Mouse (Mus musculus) hindbrain, embryonic 11.5 days (tissue): ENCODE measurements around the gene Pop5. TPM values are rescaled to one million over a fixed set of nuclear protein-coding genes. Genes with fewer than 3 reads are reported as not detected.
A peak's percentile ranks its signal among the peaks of the same experiment; 100 is the strongest.

Experiments used
- ATAC-seq: fragments of 200-750 bp; cut with Nextera tagmentation; 2 replicates; pipeline ENCODE4 v1.8.0; 2017; ENCODE audit warnings: mild to moderate bottlenecking, moderate TSS enrichment, moderate library complexity; ENCODE audit not compliant: low FRiP score
- DNase-seq: peaks from one replicate; pipeline ENCODE4 v3.0.0-alpha.2; 2015; ENCODE audit warnings: low spot score
- H3K27ac ChIP-seq: fragments of 300-500 bp; sonication (generic); 2 replicates; pipeline ENCODE4 v1.5.1; 2014; ENCODE audit warnings: mild to moderate bottlenecking, low read depth, low read length
- H3K27me3 ChIP-seq: fragments of 300-500 bp; sonication (generic); 2 replicates; pipeline ENCODE4 v1.6.1; 2014; ENCODE audit warnings: mild to moderate bottlenecking, low read length, moderate library complexity, mixed read lengths; ENCODE audit not compliant: control insufficient read depth, insufficient read depth
- H3K36me3 ChIP-seq: fragments of 300-500 bp; sonication (generic); 2 replicates; pipeline ENCODE4 v1.6.1; 2014; ENCODE audit warnings: mild to moderate bottlenecking, low read length, moderate library complexity, mixed read lengths; ENCODE audit not compliant: control insufficient read depth, insufficient read depth
- H3K4me1 ChIP-seq: fragments of 300-500 bp; sonication (generic); replicated peaks from 2 replicates; pipeline ENCODE4 v1.6.1; 2014; ENCODE audit warnings: low read length, mixed read lengths; ENCODE audit not compliant: control insufficient read depth, insufficient read depth
- H3K4me2 ChIP-seq: fragments of 300-500 bp; sonication (generic); replicated peaks from 2 replicates; pipeline ENCODE4 v1.6.1; 2014; ENCODE audit warnings: mild to moderate bottlenecking, low read depth, low read length
- H3K4me3 ChIP-seq: fragments of 300-500 bp; sonication (generic); 2 replicates; pipeline ENCODE4 v1.5.1; 2014; ENCODE audit warnings: low read depth, low read length
- H3K9ac ChIP-seq: fragments of 300-500 bp; sonication (generic); 2 replicates; pipeline ENCODE4 v1.6.1; 2014; ENCODE audit warnings: low read depth, low read length
- H3K9me3 ChIP-seq: fragments of 300-500 bp; sonication (generic); 2 replicates; pipeline ENCODE4 v1.6.1; 2016; ENCODE audit warnings: low read length; ENCODE audit not compliant: control insufficient read depth
- WGBS: fragments of 180-500 bp; shearing (Covaris S2); extraction: QIAGEN DNeasy Blood & Tissue Kit; methylation state at CpG from one replicate; pipeline ENCODE4 v1.1.7; 2014; 5-methylcytosine and 5-hydroxymethylcytosine counted together
- polyA plus RNA-seq: library from polyadenylated mRNA; unstranded; fragments of >200 nt; fragmentation: Nextera tagmentation; extraction: Ambion mirVana; gene quantifications from 2 replicates; pipeline ENCODE4 v1.2.1, GENCODE M21; 2014

Pop5 gene
- polyA plus RNA-seq, 1 experiment from 2014 or later = 104 TPM

- DNase-seq (no peak), ATAC-seq (no peak)
- Histone ChIP-seq H3K4me1 (peaks cover 5% of the 10 kb centered on the region), H3K9ac (no peak overlapping the region), H3K27ac (no peak overlapping the region), H3K4me3 (no peak overlapping the region), H3K9me3 (no peaks in the 10 kb centered on the region), H3K4me2 (no peak overlapping the region), H3K36me3 (no peaks in the 10 kb centered on the region), H3K27me3 (no peaks in the 10 kb centered on the region; the same call in 1 of the 2 replicates)
- WGBS = 49% methylated on average over 5 of the region's 5 CpGs
Observed at GRCm38 (mm10) chr5:115208601-115209000, 27.0 kb upstream of the Pop5 start.

DNA sequence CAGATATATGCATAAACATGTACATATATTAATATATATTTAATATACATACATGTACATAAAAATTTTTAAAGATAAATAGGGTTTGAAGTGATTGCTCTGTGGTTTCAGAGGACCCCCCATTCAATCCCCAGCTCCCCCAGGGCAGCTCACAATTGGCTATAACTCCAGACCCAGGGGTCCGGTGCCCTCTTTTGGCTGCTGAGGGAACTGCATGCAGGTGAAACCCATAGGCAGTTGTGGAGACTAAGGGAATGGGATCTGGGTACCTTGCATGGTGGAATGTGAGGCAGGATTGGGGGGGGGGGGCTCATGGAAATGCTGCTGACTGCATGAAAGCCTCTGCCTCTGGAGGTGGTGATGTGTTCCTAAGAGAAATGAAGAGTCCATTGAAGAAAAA is 25.3 kb upstream of the Pop5 start:
- H3K27me3 ChIP-seq = peaks cover 6% of the 10 kb centered on the region
- no peak overlapping the region for H3K4me2 ChIP-seq
- H3K9ac ChIP-seq = no peak overlapping the region
- H3K9me3 ChIP-seq = no peaks in the 10 kb centered on the region
- DNase-seq (peak; percentile 63), ATAC-seq (no peak)
- 6% methylated on average over 1 of the region's 1 CpGs for WGBS
- no peak overlapping the region for H3K4me3 ChIP-seq
- no peaks in the 10 kb centered on the region; the same call in 1 of the 2 replicates for H3K4me1 ChIP-seq
- no peaks in the 10 kb centered on the region for H3K36me3 ChIP-seq
- H3K27ac ChIP-seq = no peak overlapping the region

- DNase-seq (no peak), ATAC-seq (no peak)
- Histone ChIP-seq H3K4me3 (no peak overlapping the region), H3K36me3 (no peaks in the 10 kb centered on the region), H3K4me2 (no peak overlapping the region), H3K4me1 (no peaks in the 10 kb centered on the region; the same call in none of the 2 replicates), H3K27ac (no peak overlapping the region), H3K9ac (no peak overlapping the region), H3K27me3 (peaks cover 6% of the 10 kb centered on the region), H3K9me3 (no peaks in the 10 kb centered on the region)
- WGBS = 79% methylated on average over 9 of the region's 9 CpGs
Observed at GRCm38 (mm10) chr5:115212451-115212850, 23.2 kb upstream of the Pop5 start.

- no peak overlapping the region for H3K27ac ChIP-seq
- no peak for ATAC-seq
- no peak overlapping the region for H3K9ac ChIP-seq
- no peaks in the 10 kb centered on the region for H3K9me3 ChIP-seq
- no peaks in the 10 kb centered on the region for H3K36me3 ChIP-seq
- H3K4me3 ChIP-seq = no peak overlapping the region
- H3K27me3 ChIP-seq = peaks cover 6% of the 10 kb centered on the region; the same call in 1 of the 2 replicates
- no peak overlapping the region for H3K4me2 ChIP-seq
- H3K4me1 ChIP-seq = no peaks in the 10 kb centered on the region; the same call in none of the 2 replicates
- WGBS = 69% methylated on average over 4 of the region's 4 CpGs
- no peak for DNase-seq
Observed at GRCm38 (mm10) chr5:115212861-115213260, 22.8 kb upstream of the Pop5 start.

- DNase-seq (peak; percentile 77), ATAC-seq (no peak)
- Histone ChIP-seq H3K27me3 (peaks cover 6% of the 10 kb centered on the region; the same call in 1 of the 2 replicates), H3K4me3 (peak overlapping the region; percentile 35), H3K36me3 (no peaks in the 10 kb centered on the region), H3K4me2 (peak overlapping the region; percentile 64), H3K4me1 (no peaks in the 10 kb centered on the region; the same call in none of the 2 replicates), H3K9me3 (no peaks in the 10 kb centered on the region), H3K27ac (0 out of 2 replicates have a peak overlapping the region, but pooled peaks have one; percentile 37), H3K9ac (peak overlapping the region; percentile 62)
- 0% methylated on average over 17 of the region's 17 CpGs for WGBS
Observed at GRCm38 (mm10) chr5:115214864-115215263, 20.8 kb upstream of the Pop5 start.

DNA sequence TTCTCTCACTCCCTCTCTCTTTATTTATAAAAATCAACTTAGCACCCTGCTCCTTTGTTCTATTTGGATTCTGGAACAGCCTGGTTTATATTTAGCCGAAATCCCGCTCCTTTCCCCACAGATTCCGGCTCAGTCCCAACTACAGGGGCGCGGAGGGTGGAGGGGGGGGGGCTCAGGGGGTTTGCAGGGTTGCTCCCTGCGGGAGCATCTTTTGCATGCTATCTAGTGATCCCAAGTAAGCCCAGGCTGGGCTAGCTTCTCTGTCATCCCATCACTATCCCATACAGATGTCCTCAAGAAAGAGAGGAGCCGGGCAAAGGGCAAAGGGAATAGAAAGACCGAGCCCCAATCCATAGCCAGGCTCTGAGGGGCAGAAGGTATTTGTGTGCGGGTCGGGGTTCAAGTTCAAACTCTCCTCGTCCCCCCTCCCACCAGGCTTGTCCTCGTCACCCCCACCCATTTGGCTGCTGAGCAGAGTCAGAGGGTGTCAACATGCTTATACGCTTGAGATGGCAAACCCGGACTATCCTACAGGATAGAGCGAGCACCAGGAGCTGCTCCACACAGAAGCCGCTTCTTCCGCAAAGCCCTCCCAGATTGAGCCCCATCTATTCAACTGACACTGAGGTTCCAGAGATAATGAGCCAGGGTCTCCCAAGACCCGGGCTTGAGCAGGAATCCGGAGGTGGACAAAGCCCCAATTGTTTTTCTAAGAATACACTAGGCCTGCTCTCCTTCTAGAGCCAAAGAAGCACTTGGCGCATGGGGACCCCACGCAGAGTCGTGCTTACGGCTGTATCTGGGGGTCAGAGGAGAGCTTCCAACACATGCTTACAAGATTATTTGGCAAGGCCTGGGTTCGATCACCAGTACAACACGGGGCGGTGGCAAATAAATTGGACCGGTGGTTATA is 20.1 kb upstream of the Pop5 start:
- WGBS = 13% methylated on average over 27 of the region's 27 CpGs
- DNase-seq = no peak
- no peaks in the 10 kb centered on the region for H3K9me3 ChIP-seq
- H3K9ac ChIP-seq = no peak overlapping the region; the same call in 1 of the 2 replicates
- peak; percentile 35; the same call in 1 of the 2 replicates for ATAC-seq
- no peak overlapping the region for H3K27ac ChIP-seq
- peaks cover 9% of the 10 kb centered on the region for H3K27me3 ChIP-seq
- H3K36me3 ChIP-seq = no peaks in the 10 kb centered on the region
- peak overlapping the region; percentile 35 for H3K4me3 ChIP-seq
- peak overlapping the region; percentile 64 for H3K4me2 ChIP-seq
- no peaks in the 10 kb centered on the region; the same call in none of the 2 replicates for H3K4me1 ChIP-seq

- Histone ChIP-seq H3K4me1 (no peaks in the 10 kb centered on the region; the same call in none of the 2 replicates), H3K9ac (no peak overlapping the region), H3K27me3 (peaks cover 9% of the 10 kb centered on the region), H3K27ac (no peak overlapping the region), H3K36me3 (no peaks in the 10 kb centered on the region), H3K4me2 (no peak overlapping the region), H3K4me3 (no peak overlapping the region), H3K9me3 (no peaks in the 10 kb centered on the region)
- ATAC-seq (no peak), DNase-seq (no peak)
- 94% methylated on average over 12 of the region's 12 CpGs for WGBS
Observed at GRCm38 (mm10) chr5:115217998-115218397, 17.6 kb upstream of the Pop5 start.

DNA sequence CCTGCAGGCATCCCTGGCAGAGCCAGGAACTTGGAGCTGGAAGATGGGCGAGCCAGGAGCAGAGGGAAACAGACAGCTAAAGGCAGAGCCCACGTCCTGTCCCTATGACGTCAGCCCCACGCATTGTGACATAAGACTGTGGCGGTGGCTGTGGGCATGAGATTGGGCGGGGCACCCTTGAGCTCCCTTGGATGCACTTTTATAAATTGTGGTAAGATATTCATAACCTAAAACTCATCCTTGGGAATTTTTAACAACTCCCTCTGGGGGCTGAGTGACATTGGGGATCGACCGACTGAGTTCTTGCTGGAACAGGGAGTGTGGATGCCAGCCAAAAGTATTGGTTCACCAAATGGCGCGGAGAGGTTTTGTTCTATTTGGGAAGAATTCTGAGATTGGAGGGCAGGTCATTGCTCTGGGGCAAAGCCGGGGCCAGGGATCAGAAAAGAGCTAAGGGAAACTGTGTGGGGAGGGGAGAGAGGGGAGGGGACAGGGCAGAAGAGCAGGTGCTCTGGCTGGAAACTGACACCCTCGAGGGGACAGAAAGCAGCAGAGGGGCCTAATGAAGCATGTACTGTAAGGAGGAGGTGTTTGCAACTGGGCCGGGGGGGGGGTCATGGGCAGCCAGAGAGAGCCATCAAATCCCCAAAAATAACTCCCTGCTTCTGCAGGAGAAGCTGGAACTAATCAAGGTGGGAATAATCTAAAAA is 14.6 kb upstream of the Pop5 start:
- H3K9ac ChIP-seq = no peak overlapping the region
- DNase-seq (no peak), ATAC-seq (no peak)
- peaks cover 3% of the 10 kb centered on the region; the same call in 1 of the 2 replicates for H3K27me3 ChIP-seq
- H3K4me1 ChIP-seq = no peaks in the 10 kb centered on the region
- no peak overlapping the region for H3K4me3 ChIP-seq
- 40% methylated on average over 13 of the region's 13 CpGs for WGBS
- H3K27ac ChIP-seq = no peak overlapping the region
- H3K36me3 ChIP-seq = no peaks in the 10 kb centered on the region
- H3K4me2 ChIP-seq = no peak overlapping the region
- no peaks in the 10 kb centered on the region for H3K9me3 ChIP-seq
